Mouse (Mus musculus) lung, adult 2 months (tissue): Measurements from ENCODE around the gene Smurf2.

ENCODE experiments used
- CTCF ChIP-seq: fragments of 200-500 bp; IDR thresholded peaks from 2 replicates; pipeline ENCODE4 v1.5.1; 2011; ENCODE audit warnings: mild to moderate bottlenecking, low read length, control low read depth; ENCODE audit not compliant: insufficient read depth
- POLR2A ChIP-seq: fragments of 200-500 bp; IDR thresholded peaks from 2 replicates; pipeline ENCODE4 v1.6.1; 2011; ENCODE audit warnings: low read depth, mild to moderate bottlenecking, control low read depth, low read length, borderline replicate concordance; ENCODE audit errors: extremely low read depth

GRCm38 (mm10) chr11:106919612-106920550 lies 634 bp downstream of the Smurf2 start:
- TF ChIP-seq CTCF (no peak), POLR2A (peak; percentile 44; the same call in 1 of the 2 replicates)
